Mouse (Mus musculus) neural tube, embryonic 13.5 days (tissue): ENCODE results near the gene Osbpl7. TPM values are rescaled to one million over a fixed set of nuclear protein-coding genes. Genes with fewer than 3 reads are reported as not detected.

Experiments used
- ATAC-seq: fragments of 200-750 bp; cut with Nextera tagmentation; 2 replicates; pipeline ENCODE4 v1.8.0; 2017; ENCODE audit warnings: low read depth, mild to moderate bottlenecking, moderate TSS enrichment, moderate library complexity
- H3K27ac ChIP-seq: fragments of 300-500 bp; sonication (generic); replicated peaks from 2 replicates; pipeline ENCODE4 v1.5.1; 2015; ENCODE audit warnings: moderate library complexity, mild to moderate bottlenecking, inconsistent platforms
- H3K27me3 ChIP-seq: fragments of 300-500 bp; sonication (generic); 2 replicates; pipeline ENCODE4 v1.6.1; 2015; ENCODE audit warnings: mild to moderate bottlenecking, inconsistent platforms
- H3K36me3 ChIP-seq: fragments of 300-500 bp; sonication (generic); 2 replicates; pipeline ENCODE4 v1.6.1; 2015; ENCODE audit warnings: mild to moderate bottlenecking, inconsistent platforms
- H3K4me1 ChIP-seq: fragments of 300-500 bp; sonication (generic); replicated peaks from 2 replicates; pipeline ENCODE4 v1.6.1; 2015; ENCODE audit warnings: inconsistent platforms
- H3K4me2 ChIP-seq: fragments of 300-500 bp; sonication (generic); 2 replicates; pipeline ENCODE4 v1.6.1; 2015; ENCODE audit warnings: inconsistent platforms, mild to moderate bottlenecking, moderate library complexity
- H3K4me3 ChIP-seq: fragments of 300-500 bp; sonication (generic); 2 replicates; pipeline ENCODE4 v1.5.1; 2015; ENCODE audit warnings: mild to moderate bottlenecking, inconsistent platforms
- H3K9ac ChIP-seq: fragments of 300-500 bp; sonication (generic); 2 replicates; pipeline ENCODE4 v1.6.1; 2015; ENCODE audit warnings: moderate library complexity, mild to moderate bottlenecking, inconsistent platforms
- H3K9me3 ChIP-seq: fragments of 300-500 bp; sonication (generic); 2 replicates; pipeline ENCODE4 v1.6.1; 2016; ENCODE audit warnings: inconsistent platforms
- WGBS: fragments of 180-500 bp; shearing (Covaris S2); methylation state at CpG from one replicate; pipeline ENCODE4 v1.1.7; 2015; 5-methylcytosine and 5-hydroxymethylcytosine counted together
- polyA plus RNA-seq: library from polyadenylated mRNA; unstranded; fragments of >200 nt; fragmentation: Nextera tagmentation; extraction: Ambion mirVana; gene quantifications from 2 replicates; pipeline ENCODE4 v1.2.1, GENCODE M21; 2015

The Osbpl7 gene
- polyA plus RNA-seq, 1 experiment from 2014 or later = 11.0 TPM

DNA sequence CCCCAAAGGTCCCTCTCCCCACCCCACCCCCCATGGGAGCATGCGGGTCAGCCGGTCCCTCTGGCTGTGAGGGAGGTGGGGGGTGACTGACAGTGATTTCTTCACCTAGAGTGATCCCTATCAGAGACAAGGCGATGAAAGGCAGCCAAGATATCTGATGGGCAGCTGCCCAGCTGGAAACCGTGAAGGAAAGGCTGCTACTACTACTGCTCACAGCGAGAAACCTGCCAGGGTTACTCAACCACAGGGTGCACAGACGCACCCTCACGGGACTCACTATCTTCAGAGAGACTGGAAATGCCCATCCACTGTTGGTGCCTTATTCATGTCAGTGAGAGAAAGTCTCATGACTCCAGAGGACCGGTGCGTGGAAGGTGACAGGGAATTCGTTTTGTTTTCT lies 25.5 kb upstream of the Osbpl7 start:
- peaks cover 21% of the 10 kb centered on the region for H3K4me1 ChIP-seq
- H3K4me3 ChIP-seq = no peak overlapping the region
- no peak for ATAC-seq
- peaks cover 53% of the 10 kb centered on the region for H3K27me3 ChIP-seq
- no peak overlapping the region for H3K27ac ChIP-seq
- 29% methylated on average over 10 of the region's 10 CpGs for WGBS
- no peak overlapping the region for H3K9ac ChIP-seq
- H3K36me3 ChIP-seq = no peaks in the 10 kb centered on the region
- no peaks in the 10 kb centered on the region for H3K9me3 ChIP-seq
- no peak overlapping the region for H3K4me2 ChIP-seq

GRCm38 (mm10) chr11:97025721-97026344 lies 24.6 kb upstream of the Osbpl7 start:
- peak overlapping the region; percentile 50 for H3K4me2 ChIP-seq
- H3K27me3 ChIP-seq = peaks cover 45% of the 10 kb centered on the region
- no peak overlapping the region for H3K27ac ChIP-seq
- peaks cover 30% of the 10 kb centered on the region for H3K4me1 ChIP-seq
- H3K9ac ChIP-seq = peak overlapping the region; percentile 53
- 0 out of 2 replicates have a peak, but pooled peaks have one; percentile 14 for ATAC-seq
- H3K9me3 ChIP-seq = no peaks in the 10 kb centered on the region
- no peaks in the 10 kb centered on the region for H3K36me3 ChIP-seq
- 2% methylated on average over 17 of the region's 17 CpGs for WGBS
- peak overlapping the region; percentile 18 for H3K4me3 ChIP-seq

- H3K27me3 ChIP-seq = peaks cover 4% of the 10 kb centered on the region
- H3K4me2 ChIP-seq = peak within 1 kb of the TSS; percentile 79
- peaks cover 15% of the 10 kb centered on the region for H3K4me1 ChIP-seq
- peak; percentile 79 for ATAC-seq
- no peaks in the 10 kb centered on the region for H3K9me3 ChIP-seq
- WGBS = under 1% methylated on average over 25 of the region's 25 CpGs
- H3K27ac ChIP-seq = peak within 1 kb of the TSS; percentile 72
- H3K36me3 ChIP-seq = no peaks in the 10 kb centered on the region
- peak within 1 kb of the TSS; percentile 57 for H3K4me3 ChIP-seq
- H3K9ac ChIP-seq = peak within 1 kb of the TSS; percentile 76
Observed at GRCm38 (mm10) chr11:97029686-97030417, 20.6 kb upstream of the Osbpl7 start, which contains the start of gene Scrn2. Gene Scrn2 (plus strand): TSS chr11:97029938.

DNA sequence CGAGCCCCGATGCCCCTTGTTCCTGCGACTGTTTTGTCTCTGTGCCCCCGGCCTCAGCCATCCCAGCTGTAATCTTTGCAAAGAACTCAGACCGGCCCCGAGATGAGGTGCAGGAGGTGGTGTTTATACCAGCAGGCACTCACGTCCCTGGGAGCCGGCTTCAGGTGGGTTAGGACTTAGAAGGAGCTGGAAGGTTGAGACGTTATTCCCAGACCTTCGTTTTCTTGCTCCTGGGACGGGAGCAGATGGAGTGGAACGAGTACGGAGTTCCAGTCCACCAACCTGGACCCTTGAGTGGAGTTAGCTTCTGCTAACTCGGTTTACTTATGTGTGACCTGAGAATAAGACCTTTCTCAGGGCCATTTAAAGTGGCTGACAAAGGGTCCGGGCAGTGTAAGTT lies 20.0 kb upstream of the Osbpl7 start:
- 27% methylated on average over 15 of the region's 15 CpGs for WGBS
- no peaks in the 10 kb centered on the region for H3K27me3 ChIP-seq
- H3K9me3 ChIP-seq = no peaks in the 10 kb centered on the region
- peak overlapping the region; percentile 72; the same call in 1 of the 2 replicates for H3K27ac ChIP-seq
- H3K4me1 ChIP-seq = peaks cover 15% of the 10 kb centered on the region
- peak overlapping the region; percentile 57 for H3K4me3 ChIP-seq
- ATAC-seq = no peak
- H3K36me3 ChIP-seq = no peaks in the 10 kb centered on the region
- H3K9ac ChIP-seq = peak overlapping the region; percentile 76
- peak overlapping the region; percentile 79 for H3K4me2 ChIP-seq

DNA sequence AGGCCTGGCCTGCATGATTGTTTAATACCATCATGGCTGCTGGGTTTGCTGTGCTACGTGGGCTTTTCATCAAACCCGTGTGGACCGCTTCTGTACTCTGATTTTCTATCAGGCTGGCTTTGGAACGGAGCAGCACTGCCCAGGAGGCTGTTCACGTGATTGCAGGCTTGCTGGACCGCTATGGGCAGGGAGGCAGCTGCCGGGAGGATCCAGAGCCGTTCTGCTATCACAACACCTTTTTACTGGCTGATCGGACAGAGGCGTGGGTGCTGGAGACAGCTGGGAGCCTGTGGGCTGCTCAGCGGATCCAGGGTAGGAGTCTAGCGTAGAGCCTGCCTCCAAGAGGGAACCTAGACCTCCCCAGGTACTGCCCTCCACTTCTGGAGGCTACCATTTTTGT lies 18.5 kb upstream of the Osbpl7 start:
- H3K4me3 ChIP-seq = no peak overlapping the region
- H3K4me2 ChIP-seq = no peak overlapping the region
- no peak overlapping the region for H3K27ac ChIP-seq
- ATAC-seq = no peak
- H3K4me1 ChIP-seq = peaks cover 10% of the 10 kb centered on the region
- H3K9me3 ChIP-seq = no peaks in the 10 kb centered on the region
- no peak overlapping the region for H3K9ac ChIP-seq
- H3K36me3 ChIP-seq = no peaks in the 10 kb centered on the region
- H3K27me3 ChIP-seq = no peaks in the 10 kb centered on the region
- 88% methylated on average over 12 of the region's 12 CpGs for WGBS

DNA sequence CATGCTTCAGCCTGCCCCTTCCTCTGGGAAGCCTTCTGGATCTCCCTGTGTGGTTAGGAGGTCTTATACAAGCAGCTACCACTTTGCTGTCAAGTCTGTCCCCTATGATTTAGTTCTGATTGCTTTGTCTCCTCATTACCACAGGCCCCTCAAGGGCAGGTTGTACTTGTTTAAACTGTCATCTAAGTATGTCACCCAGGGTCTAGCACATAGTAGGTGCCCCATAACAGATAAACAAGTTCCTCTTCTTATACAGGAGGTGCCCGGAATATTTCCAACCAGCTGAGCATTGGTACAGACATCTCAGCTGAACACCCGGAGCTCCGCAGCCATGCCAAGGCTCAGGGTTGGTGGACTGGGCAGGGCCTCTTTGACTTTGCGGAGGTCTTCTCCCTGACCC lies 17.9 kb upstream of the Osbpl7 start:
- Histone ChIP-seq H3K9me3 (no peaks in the 10 kb centered on the region), H3K9ac (no peak overlapping the region), H3K27ac (no peak overlapping the region), H3K36me3 (no peaks in the 10 kb centered on the region), H3K4me3 (no peak overlapping the region), H3K27me3 (no peaks in the 10 kb centered on the region), H3K4me2 (no peak overlapping the region), H3K4me1 (peaks cover 10% of the 10 kb centered on the region)
- no peak for ATAC-seq
- 91% methylated on average over 4 of the region's 4 CpGs for WGBS

DNA sequence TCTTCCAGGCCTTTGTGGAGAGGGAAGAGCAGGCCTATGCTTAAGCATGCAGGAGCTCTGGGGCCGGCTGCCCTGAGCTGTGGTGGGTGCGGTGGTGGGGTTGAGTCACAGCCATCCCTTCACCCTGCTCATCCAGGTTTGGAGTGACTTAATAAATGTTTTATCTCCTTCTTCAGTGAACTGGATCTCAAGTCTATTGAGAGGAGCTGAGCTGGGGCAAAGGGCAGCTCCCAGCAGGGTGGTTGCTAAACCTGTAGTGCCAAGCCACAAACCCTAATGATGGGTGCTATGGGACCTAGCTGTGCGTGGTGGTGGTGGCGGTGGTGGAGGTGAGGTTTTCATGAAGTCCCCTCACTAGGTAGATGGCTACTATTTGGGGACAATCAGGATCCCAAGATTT lies 16.6 kb upstream of the Osbpl7 start:
- peaks cover 10% of the 10 kb centered on the region for H3K4me1 ChIP-seq

GRCm38 (mm10) chr11:97036141-97036540 lies 14.3 kb upstream of the Osbpl7 start:
- WGBS = 83% methylated on average over 5 of the region's 5 CpGs
- Histone ChIP-seq H3K4me1 (peaks cover 4% of the 10 kb centered on the region; the same call in 1 of the 2 replicates), H3K9ac (no peak overlapping the region)

More for the DNA sequence above, 16.6 kb upstream of the Osbpl7 start:
- WGBS = 98% methylated on average over 4 of the region's 4 CpGs
- Histone ChIP-seq H3K4me3 (no peak overlapping the region), H3K27me3 (no peaks in the 10 kb centered on the region), H3K9me3 (no peaks in the 10 kb centered on the region), H3K4me2 (no peak overlapping the region), H3K36me3 (no peaks in the 10 kb centered on the region), H3K9ac (0 out of 2 replicates have a peak overlapping the region, but pooled peaks have one; percentile 8), H3K27ac (no peak overlapping the region)
- ATAC-seq = no peak

DNA sequence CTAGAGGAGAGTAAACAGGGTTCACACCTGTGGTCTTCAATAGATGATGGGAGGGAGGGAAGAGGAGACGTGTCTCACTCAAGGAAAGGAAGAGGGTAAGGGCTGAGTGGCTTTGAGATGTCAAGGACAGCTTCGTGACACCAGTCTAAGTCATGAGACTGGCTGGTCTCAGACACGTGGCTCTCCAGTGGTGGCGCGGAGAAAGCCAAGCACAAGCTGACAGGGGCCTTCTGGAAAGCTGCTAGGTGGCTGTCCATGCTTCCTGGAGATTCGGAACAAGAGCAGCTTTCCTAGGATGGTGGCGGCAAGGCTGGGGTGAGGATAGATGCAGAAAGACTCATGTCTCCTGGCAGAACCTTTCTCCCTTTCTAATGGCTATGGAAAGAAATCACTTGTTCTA lies 11.5 kb upstream of the Osbpl7 start:
- no peak for ATAC-seq
- H3K27me3 ChIP-seq = no peaks in the 10 kb centered on the region
- no peak overlapping the region for H3K4me3 ChIP-seq
- no peak overlapping the region for H3K27ac ChIP-seq
- no peaks in the 10 kb centered on the region for H3K9me3 ChIP-seq
- no peaks in the 10 kb centered on the region for H3K36me3 ChIP-seq
- H3K4me2 ChIP-seq = no peak overlapping the region
- H3K9ac ChIP-seq = no peak overlapping the region; the same call in 1 of the 2 replicates
- H3K4me1 ChIP-seq = peaks cover 19% of the 10 kb centered on the region
- WGBS = 73% methylated on average over 7 of the region's 7 CpGs

More at GRCm38 (mm10) chr11:97036141-97036540, 14.3 kb upstream of the Osbpl7 start:
- H3K4me2 ChIP-seq = no peak overlapping the region
- H3K9me3 ChIP-seq = no peaks in the 10 kb centered on the region
- H3K27me3 ChIP-seq = no peaks in the 10 kb centered on the region
- H3K36me3 ChIP-seq = no peaks in the 10 kb centered on the region
- no peak overlapping the region for H3K27ac ChIP-seq
- H3K4me3 ChIP-seq = no peak overlapping the region
- no peak for ATAC-seq

DNA sequence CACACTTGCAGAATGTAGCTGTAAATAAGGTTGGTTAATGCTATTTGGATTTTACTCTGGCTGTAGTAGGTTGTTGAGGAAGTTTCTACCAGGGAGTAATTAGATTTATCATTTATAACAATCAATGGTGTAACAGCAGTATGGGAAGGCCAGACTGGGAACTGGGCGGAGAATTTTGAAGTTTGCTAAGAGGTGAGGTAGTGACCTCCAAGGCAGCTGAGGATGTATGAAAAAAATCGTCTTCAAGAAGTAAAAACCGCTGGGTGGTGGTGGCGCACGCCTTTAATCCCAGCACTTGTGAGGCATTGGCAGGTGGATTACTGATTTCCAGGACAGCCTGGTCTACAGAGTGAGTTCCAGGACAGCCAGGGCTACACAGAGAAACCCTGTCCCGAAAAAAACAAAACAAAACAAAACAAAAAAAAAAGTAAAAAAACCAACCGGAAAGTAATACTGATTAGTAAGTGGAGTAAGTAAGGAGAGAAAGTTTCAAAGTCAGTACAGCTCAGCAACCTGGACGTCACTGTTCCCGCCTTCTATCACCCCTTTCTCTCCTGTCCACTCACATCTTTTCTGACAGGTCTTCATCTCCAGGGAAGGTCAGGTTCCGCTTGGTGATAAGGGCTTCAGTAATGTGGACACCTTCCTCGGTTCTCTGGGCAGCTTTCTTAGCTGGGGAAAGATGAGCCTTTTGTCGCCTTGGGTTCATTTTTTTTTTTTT lies 10.0 kb upstream of the Osbpl7 start:
- Histone ChIP-seq H3K4me2 (peak overlapping the region; percentile 84), H3K9me3 (no peaks in the 10 kb centered on the region), H3K27me3 (no peaks in the 10 kb centered on the region), H3K9ac (peak overlapping the region; percentile 58), H3K4me3 (peak overlapping the region; percentile 84), H3K27ac (no peak overlapping the region), H3K36me3 (peaks cover 12% of the 10 kb centered on the region), H3K4me1 (peaks cover 19% of the 10 kb centered on the region)
- ATAC-seq = no peak
- 57% methylated on average over 12 of the region's 12 CpGs for WGBS

GRCm38 (mm10) chr11:97041022-97041899 lies 9.2 kb upstream of the Osbpl7 start, which contains the start of the genes Lrrc46 and Mrpl10:
Gene Lrrc46 (minus strand): TSS chr11:97041407.
Gene Mrpl10 (plus strand): TSS chr11:97041560.
- Histone ChIP-seq H3K27ac (peak within 1 kb of the TSS; percentile 86), H3K9ac (peak within 1 kb of the TSS; percentile 86), H3K9me3 (no peaks in the 10 kb centered on the region), H3K27me3 (no peaks in the 10 kb centered on the region), H3K4me1 (peaks cover 19% of the 10 kb centered on the region), H3K36me3 (peaks cover 16% of the 10 kb centered on the region), H3K4me3 (peak within 1 kb of the TSS; percentile 84), H3K4me2 (peak within 1 kb of the TSS; percentile 84)
- WGBS = under 1% methylated on average over 44 of the region's 48 CpGs
- peak; percentile 89 for ATAC-seq
